Mouse (Mus musculus) MEL-GATA-1-ER (cell line): ENCODE measurements around the gene Tnrc6b.
"Not testable (repeated sequence)": the region's sequence is repeated elsewhere in the genome, so short reads cannot be mapped to it uniquely, and the experiment has no call there.

Experiments used
- DNase-seq: peaks from one replicate; pipeline ENCODE4 v3.0.0-alpha.2; 2012; ENCODE audit warnings: low read depth; ENCODE audit errors: extremely low read depth

Gene Tnrc6b

GRCm38 (mm10) chr15:80844926-80845325, 133.8 kb downstream of the Tnrc6b start:
- DNase-seq, result no peak

DNA sequence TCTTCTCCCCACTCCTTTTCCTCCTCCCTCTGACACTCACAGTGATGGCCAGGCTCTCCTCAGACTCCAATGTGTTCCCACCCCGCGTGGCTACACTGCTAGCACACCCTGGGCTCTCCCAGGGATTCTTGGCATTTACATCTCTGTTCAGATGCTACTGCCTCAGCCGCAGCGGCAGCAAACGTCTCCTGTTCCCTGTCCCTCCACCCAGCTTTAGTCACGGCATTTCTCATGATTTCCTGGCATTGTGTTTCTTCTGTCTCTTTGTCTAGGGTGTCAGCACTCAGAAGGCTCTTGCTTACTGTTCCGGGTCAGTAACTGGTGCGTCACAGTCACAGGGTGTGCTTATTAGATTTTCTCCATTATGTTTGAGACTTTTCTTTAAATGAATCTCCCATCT, 138.9 kb downstream of the Tnrc6b start:
- no peak for DNase-seq

DNA sequence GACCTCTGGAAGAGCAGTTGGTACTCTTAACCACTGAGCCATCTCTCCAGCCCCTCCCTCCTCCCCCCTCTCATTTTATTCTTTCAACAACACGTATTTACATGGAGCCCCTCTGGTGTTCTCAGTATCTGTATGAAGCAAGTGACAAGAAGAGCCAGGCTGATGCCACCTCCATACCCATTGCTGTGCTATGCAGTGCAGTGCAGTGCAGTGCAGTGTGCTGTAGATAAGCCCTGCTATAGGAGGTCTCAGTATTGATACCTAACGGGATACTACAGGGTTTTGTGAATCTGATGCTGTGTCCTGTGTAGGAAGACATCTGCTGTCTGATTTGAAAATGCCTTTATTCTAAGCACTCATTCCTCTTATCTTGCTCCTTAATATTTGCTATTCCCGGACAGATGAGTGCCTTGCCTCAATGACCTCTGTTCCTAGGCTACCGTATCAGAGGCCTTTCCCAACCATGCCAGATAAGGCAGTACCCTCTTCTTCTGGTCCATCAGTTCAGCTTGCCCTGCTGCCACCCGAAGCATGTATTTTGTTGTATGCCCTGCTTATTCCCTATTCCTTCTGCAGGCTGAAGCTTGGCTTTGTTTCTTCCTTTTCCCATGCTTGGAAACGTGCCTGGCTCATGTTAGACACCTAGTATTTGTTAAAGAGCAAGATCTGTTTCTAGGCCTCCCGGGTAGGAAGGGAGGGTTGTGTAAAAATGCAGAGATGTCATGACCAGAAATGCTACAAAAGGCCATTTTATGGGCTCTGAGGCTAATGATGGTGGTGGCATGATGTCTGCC, 139.8 kb downstream of the Tnrc6b start:
- no peak for DNase-seq

DNA sequence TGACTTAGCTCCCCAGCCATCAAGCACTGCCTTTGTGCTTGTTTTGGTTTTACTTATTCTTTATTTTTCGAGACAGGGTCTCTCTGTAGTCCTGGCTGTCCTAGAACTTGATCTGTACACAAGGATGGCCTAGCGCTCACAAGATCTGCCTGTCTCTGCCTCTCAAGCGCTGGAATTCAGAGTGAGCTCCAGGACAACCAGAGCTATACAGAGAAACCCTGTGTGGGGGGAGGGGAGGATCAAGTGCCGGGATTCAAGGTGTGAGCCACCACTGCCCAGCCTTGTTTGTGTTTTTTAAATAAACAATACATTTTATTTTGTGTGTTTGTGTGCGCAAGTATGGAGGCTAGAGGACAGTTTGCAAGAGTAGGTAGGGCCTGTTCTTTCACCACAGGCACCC, 141.0 kb downstream of the Tnrc6b start:
- DNase-seq, result no peak

DNA sequence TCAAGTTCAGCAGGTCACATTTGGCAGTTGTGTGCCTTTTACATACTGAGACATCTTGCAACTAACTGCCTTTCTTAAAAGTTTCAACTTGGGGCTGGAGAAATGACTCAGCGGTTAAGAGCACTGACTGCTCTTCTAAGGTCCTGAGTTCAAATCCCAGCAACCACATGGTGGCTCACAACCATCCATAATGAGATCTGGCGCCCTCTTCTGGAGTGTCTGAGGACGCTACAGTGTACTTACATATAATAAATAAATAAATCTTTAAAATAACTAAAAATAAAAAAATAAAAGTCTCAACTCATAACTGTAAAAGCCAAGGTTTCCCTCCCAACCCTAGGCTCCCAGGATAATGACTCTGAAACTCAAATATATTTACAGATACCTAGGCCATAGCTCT, 141.4 kb downstream of the Tnrc6b start:
- not testable (repeated sequence) for DNase-seq

GRCm38 (mm10) chr15:80859366-80859765, 148.3 kb downstream of the Tnrc6b start:
- DNase-seq, result no peak

DNA sequence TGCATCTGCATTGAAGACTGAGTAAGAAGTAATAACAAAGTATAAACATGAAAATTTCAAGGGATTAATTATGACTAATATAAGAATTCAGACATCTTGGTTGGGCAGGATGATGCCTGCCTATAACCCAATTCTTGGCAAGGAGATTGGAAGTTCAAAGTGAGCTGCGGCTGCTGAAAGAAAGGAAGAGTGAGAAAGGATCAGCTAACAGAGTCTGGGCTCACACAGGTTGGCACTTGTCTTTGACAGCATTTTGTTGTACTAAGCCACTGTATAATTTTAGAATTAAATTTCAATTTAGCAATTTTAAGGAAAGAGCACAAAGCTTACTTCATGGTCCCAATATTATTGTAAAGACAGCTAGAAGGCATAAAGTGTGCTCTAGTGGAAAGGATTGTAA, 150.2 kb downstream of the Tnrc6b start:
- DNase-seq, result no peak

DNA sequence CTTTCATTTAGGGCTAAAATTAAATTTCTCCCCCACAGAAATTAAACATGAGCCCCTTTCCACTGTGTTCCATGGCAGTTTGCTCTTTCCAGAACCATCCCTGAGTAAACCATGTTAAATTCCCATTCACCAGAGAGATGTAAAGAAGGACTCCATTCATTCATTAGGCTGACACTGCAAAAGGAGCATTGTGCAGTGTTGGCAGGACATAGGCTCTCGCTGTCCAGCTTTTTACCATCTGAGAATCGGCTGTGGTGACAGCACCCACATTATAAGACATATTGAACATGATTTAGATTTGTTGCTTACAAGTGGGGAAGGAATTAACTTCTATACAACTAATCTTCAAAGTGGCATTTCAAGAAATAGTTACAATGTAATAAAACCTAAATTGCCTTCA, 150.9 kb downstream of the Tnrc6b start:
- DNase-seq, result no peak

DNA sequence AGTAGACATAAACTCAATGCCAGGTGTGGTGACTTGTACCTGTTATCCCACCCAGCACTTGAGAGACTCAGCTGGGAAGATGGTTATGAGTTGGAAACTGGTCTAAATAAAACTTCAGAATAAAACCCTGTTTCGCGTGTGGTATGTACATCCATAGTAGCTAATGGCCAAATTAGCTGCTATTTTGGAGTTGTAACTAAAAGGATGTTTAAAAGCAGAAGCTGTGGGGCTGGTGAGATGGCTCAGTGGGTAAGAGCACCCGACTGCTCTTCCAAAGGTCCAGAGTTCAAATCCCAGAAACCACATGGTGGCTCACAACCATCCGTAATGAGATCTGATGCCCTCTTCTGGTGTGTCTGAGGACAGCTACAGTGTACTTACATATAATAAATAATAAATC, 157.5 kb downstream of the Tnrc6b start:
- DNase-seq, result not testable (repeated sequence)

DNA sequence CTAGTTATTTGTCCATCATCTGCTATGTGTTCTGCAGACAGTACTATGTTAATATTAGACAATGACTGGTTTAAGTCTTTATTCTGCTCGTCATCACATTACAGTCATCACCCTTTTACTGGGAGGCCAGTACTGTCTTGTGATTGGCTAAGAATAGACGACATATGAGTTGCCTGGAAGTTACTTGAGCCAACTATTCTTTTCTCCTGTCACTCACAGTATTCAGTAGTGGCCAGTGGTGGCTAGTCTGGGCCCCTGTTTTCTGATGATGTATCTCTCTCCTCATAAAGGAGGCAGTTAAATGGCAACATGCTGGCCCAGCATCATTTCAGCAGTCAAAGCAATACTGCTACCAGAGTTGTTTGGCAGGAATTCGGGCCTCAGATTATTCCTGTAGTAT, 163.6 kb downstream of the Tnrc6b start:
- DNase-seq, result no peak

- no peak for DNase-seq
Observed at GRCm38 (mm10) chr15:80876231-80876630, 165.1 kb downstream of the Tnrc6b start.

DNA sequence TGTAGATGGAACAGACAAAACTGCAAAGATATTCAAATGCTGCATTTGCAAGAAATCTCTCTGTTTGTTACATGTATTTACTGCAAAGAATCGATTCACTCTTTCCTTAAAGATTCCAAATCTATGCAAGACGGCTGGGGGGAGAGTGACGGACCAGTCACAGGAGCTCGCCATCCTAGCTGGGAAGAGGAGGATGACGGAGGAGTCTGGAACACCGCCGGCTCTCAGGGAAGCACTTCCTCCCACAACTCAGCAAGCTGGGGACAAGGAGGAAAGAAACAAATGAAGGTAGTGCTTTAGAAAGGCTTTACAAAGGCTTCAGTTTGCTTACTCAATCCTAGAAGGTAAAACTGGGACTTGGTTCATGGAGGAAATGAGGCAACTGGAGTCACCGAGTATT, 173.0 kb downstream of the Tnrc6b start:
- no peak for DNase-seq

DNA sequence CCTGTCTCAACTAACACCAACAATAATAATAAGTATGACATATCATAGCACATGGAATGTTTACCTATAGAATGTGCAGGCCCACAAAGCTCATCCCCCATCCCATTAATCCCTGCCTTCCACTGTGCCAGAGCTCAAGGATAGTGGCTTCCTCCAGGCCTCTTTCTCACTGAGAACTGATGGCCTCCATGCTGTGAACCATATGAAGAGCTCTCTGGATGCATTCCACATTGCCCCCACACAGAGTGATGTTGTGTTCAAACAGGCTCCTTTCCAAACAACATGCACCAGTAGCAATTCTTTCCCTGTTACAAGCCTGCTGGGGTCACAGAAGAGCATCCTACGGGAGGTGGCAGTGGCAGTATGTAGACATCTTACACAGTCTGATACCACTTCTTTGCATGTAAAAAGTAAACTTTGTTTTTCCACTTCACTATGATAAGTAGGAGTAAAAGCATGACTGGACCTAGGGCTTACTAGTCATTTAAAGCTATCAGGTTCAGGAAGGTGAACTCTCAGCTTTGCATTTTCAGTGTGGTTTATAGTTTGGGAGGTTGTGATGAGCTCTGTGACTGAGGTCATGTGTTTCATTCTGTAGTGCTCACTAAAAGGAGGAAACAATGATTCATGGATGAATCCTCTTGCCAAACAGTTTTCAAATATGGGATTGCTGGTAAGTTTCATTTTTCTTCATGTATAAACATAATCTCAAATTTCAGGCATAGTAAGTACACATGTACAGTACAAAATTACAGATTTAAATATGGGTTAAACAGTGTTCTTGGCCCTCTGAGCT, 175.4 kb downstream of the Tnrc6b start:
- no peak for DNase-seq

GRCm38 (mm10) chr15:80892341-80892740, 181.2 kb downstream of the Tnrc6b start:
- DNase-seq, result no peak

DNA sequence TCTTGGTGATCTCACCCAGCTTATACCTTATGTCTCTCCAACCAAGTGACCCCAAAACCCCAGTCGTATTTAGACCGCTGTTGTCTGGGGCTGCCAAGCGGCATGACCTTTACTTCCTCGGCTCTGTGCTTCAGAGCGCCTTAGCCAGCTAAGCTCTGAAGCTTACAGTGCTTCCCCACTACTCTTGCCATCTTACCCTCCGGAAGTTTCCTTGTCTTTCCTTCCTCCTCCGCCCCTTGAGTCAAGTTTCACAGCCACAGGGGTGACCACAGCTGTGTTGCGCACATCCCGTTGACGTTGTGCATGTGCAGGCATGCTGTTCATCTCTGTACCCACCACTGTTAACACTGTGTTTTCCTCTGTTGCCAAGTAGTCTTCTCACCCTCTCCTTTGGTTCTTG, 185.6 kb downstream of the Tnrc6b start:
- no peak for DNase-seq

- DNase-seq, result no peak
Observed at GRCm38 (mm10) chr15:80897911-80898310, 186.8 kb downstream of the Tnrc6b start.

- DNase-seq, result no peak
Observed at GRCm38 (mm10) chr15:80899806-80900205, 188.7 kb downstream of the Tnrc6b start.

DNA sequence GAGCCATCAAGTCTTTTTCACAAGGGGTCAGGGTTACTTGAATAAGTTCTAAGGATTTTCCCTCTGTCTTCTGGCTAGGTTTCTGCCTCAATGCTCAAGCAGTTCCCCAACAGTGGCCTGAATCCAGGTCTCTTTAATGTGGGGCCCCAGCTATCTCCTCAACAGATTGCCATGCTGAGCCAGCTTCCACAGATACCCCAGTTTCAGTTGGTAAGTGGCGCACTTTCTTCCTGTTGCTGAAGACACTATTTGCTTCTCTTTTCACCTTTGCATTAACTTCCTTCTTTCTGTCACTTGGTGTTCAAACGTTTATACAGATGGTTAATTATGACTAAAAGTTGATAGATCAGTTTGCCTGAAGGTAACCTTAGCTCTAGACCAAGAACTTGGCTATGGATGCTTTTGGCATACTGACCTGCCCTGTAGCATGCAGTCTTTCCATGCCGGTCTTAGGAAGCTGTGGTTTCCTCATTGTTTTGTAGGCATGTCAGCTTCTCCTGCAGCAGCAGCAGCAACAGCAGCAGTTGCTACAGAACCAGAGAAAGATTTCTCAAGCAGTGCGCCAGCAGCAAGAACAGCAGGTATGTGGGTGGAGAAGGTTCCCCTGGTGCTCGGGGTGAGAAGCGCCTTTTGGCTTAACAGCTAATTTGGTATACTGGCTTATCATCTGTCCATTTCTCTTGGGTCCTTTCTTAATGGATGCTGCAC, 190.8 kb downstream of the Tnrc6b start:
- DNase-seq, result peak; percentile 51

- DNase-seq, result not testable (repeated sequence)
Observed at GRCm38 (mm10) chr15:80904776-80905175, 193.7 kb downstream of the Tnrc6b start.

DNA sequence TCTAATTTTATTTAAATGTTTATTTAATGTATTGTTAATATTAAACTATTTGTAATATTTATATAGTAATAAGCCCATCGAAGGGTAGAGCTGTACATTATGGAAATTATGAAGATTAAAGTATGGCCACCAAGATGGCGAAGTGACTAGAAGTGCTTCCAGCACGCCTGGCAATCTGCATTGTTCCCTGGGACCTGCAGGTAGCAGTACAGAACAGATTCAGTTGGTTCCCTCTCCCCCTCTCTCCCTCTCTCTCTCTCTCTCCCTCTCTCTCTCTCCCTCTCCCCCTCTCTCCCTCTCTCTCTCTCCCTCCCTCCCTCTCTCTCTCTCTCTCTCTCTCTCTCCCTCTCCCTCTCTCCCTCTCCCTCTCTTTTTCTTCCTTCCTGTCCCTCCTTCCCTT, 199.1 kb downstream of the Tnrc6b start:
- DNase-seq, result peak; percentile 83

DNA sequence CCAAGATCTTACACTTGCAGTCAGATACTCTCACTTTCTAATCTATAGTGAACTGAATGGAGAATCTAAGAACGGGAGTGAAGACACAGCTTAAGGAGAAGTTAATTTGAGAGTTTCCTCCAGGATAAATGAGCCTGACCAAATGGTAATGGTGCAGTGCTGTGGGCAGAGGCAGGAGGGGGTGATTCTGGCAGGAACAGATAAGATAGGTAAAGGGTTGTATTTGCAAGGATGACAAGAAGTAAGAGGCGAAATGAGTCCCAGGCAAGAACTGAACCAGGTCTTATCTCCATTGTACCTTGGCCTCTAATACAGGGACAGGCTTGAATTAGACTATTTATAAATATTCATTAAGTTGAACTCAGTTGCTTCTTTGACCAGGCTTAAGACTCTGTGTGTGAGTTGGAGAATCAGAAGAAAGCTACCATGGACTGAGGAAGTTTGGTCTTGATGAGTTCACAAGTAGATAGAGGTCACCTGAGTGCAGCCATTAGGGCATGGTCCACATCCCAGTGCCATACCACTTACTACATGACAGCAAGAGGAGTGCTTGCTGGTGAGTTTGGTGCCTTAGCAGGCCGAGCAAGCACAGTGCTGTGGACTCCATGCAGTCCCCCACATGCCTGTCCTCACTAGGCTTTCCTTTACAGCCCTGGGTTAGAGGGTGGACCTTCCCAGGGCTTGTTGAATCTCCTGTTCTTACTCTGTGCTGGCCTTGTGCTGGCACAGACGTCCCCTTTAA, 199.8 kb downstream of the Tnrc6b start:
- peak; percentile 91 for DNase-seq
